Mouse (Mus musculus) cerebellum, postnatal 4 days (tissue): Measurements from ENCODE around the gene Wbp2nl.

ENCODE experiments used
- DNase-seq, 2 experiments: peaks; one replicate each; pipeline ENCODE4 v3.0.0; 2022; ENCODE audit warnings: low spot score in 2 of 2, mixed read lengths in 1 of 2

Wbp2nl gene

GRCm38 (mm10) chr15:82319613-82320012, 20.9 kb downstream of the Wbp2nl start:
- no peak for DNase-seq

DNA sequence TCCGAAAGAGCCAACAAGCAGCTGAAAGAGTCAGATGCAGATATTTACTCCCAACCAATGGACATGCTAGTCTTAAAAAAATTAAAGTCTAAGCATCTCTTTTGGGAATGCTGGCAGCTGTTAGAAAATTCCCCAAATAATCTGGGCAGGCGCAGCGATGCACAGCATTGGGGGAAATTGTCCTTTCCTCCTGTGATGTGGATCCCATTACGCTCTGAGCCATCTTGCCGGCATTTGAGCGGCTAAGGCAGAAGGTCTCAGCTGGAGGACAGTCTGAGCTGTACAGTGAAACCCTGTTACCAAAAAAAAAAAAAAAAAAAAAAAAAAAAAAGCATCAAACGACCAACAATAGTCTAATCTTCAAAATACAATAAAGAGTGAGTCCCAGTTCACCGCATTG, 23.4 kb downstream of the Wbp2nl start:
- DNase-seq: no peak

GRCm38 (mm10) chr15:82325382-82325781, 26.6 kb downstream of the Wbp2nl start:
- no peak for DNase-seq

GRCm38 (mm10) chr15:82335194-82335593, 36.4 kb downstream of the Wbp2nl start:
- DNase-seq: no peak

- no peak for DNase-seq
Measured at GRCm38 (mm10) chr15:82336629-82337028, 37.9 kb downstream of the Wbp2nl start.

DNA sequence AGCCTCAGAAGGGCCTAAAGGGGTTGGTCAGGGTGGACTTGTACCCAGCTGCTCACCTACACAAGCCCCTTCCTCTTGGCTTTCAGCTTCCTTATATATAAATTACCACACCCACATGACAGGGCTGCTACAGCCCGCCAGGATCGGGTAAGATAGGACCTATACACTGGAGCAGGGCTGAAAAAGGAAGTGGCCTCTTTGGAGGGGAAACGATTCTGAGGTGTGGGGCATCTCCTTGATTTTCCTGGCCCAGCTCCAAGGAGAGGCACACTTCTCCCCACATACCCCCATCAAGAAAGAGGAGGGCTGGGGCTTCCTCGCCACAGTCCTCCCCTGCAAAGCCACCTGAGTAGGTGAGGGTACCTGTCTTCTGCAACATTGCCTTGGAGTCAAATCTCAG, 39.1 kb downstream of the Wbp2nl start:
- no peak for DNase-seq

GRCm38 (mm10) chr15:82338593-82339112, 39.9 kb downstream of the Wbp2nl start, which contains the start of the genes Naga, Pheta2 and Smdt1:
Gene Naga (minus strand): TSS chr15:82338925.
Gene Pheta2 (plus strand): TSS chr15:82338942.
Gene Smdt1 (plus strand): TSS chr15:82338959.
- peak; percentile 85 to 95 for DNase-seq

- DNase-seq: no peak
Measured at GRCm38 (mm10) chr15:82339150-82339549, 40.4 kb downstream of the Wbp2nl start.

DNA sequence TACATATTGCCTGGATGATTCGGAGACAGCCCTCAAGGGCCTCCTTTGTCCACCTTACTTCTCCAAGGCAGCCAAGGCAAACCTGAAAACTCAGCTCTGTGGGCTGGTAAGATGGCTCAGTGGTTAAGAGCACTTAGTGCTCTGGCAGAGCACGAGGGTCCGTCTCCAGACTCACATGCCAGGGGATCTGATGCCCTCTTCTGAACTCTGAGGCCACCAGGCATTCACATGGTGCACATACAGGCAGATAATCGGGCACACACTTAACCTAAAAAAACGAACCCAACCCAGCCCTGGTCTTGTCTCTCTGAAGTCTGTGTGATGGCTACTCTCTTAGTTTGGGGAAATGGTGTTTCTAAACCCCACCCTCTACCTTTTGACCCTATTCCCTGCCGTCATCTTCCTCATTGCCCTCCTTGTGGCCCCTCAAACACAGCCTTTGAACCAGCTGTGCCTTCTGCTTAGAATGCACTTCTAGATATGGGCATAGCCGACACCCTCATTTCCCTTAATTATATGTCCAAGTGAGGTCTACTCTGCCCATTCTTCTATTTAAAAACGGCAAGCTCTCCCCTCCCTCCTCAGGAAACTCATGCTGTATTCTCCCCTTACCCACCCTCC, 41.0 kb downstream of the Wbp2nl start:
- DNase-seq: no peak

GRCm38 (mm10) chr15:82340414-82341035, 41.8 kb downstream of the Wbp2nl start:
- no peak for DNase-seq

- no peak for DNase-seq
Measured at GRCm38 (mm10) chr15:82341036-82341501, 42.3 kb downstream of the Wbp2nl start.

- no peak for DNase-seq
Measured at GRCm38 (mm10) chr15:82341675-82342542, 43.2 kb downstream of the Wbp2nl start.

DNA sequence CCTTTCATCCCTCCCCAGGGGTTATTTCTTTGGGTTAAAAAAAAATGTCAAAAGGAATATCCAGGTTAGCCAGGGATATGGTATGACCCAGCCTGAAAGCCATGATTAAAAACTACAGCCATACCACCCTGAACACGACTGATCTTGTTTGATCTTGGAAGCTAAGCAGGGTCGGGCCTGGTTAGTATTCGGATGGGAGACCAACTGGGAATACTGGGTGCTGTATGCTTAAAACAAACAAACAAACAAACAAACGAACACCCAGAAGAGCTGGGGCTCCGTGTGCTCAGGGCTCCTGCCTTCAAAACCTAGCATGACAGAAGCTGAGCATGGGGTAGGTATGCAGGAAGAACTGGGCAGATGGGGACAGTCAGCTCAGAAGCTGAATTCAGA, 43.8 kb downstream of the Wbp2nl start:
- no peak for DNase-seq

DNA sequence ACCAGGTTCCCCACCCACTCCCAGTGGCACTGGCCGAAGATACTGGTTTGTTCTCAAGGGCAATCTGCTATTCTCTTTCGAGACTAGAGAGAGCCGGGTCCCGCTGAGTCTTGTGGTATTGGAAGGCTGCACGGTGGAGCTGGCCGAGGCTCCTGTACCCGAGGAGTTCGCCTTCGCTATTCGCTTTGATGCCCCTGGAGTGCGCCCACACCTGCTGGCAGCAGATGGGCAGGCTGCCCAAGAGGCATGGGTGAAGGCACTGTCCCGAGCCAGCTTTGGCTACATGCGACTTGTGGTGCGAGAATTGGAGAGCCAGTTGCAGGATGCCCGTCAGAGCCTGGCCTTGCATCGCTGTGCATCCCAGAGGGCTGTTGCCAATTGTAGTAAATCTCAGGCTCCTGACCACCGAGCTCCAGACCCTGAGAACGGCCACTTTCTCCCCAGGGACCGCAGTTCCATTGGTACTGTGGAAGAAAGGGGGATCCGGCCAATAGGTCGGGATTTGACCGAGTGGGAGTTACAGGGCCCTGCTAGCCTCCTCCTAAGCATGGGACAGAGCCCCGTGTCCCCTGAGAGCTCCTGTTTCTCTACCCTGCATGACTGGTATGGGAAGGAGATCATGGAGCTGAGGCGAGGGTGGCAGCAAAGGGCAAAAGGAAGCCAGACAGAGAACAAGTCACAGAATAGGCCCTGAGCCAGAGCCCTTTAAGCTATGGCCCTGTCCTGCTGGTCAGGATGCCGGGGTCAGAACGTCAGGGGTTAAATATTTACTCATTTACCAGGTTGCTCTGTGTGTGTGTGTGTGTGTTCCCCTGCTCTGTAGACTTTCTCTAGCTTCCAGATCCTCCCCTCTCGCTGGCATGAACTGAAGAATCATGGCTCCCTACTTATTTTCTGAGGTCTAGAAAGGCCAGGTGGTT, 44.9 kb downstream of the Wbp2nl start:
- DNase-seq: no peak

GRCm38 (mm10) chr15:82344971-82345370, 46.2 kb downstream of the Wbp2nl start:
- no peak for DNase-seq

DNA sequence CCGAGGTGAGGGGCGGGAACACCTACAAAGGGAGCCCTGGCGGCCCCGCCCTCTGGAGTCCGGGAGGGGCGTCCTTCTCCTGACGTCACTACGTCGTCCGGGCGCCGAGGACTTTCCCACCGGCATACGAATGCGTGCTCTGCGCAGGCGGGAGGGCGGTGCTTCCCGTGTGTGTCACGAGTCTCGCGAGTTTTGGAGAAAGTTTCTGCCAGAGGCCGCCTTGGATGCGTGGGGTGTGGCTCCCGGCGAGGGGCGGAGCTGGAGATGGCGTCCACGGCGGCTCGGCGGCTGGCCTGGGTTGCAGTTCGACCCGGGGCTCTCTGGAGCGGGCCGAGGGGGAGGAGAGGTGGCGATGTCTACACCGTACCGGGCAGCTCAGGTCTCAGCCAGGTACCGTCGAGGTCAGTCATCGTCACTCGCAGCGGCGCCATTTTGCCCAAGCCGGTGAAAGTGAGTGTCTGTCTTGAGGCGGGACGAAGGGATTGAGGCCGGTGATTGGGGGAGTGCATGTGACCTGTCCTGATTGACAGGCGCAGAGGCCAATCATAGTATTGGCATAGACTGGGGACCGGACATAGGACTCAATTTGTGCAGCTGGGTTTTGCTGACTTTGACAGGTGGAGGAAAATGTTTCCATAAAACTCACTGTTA, 47.2 kb downstream of the Wbp2nl start:
- peak; percentile 87 to 95 for DNase-seq

DNA sequence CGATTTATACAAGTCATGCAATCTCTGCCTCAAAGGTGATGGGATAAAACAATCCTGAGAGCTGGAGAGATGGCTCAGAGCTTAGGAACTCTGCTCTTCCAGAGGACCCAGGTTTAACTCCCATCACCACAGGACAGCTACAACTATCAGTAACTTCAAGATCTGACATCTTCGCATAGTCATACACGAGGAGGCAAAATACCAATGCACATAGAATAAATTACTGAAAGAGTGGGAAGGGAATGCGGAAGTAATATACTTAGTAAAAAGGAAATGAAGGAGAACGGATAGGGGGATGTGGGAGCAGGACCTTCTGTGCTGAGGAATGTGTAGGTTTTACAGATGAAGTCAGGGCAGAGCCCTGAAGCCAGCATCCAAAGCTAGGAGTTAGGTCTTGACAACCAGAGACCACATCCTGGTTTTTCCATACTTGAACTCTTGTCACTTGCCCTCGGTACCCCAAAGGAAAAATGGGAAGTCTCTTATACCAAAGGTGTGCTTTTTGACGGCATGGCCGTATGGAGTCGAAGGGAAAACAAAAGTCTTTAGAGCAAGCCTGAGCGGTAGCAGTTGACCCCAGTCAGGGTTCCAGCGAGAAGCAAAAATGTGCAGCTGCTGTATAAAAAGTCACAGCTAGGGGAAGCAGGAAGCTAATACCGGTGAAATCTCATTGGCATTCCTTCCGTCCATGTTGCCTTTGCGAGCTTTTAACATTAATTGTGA, 48.0 kb downstream of the Wbp2nl start:
- DNase-seq: no peak

DNA sequence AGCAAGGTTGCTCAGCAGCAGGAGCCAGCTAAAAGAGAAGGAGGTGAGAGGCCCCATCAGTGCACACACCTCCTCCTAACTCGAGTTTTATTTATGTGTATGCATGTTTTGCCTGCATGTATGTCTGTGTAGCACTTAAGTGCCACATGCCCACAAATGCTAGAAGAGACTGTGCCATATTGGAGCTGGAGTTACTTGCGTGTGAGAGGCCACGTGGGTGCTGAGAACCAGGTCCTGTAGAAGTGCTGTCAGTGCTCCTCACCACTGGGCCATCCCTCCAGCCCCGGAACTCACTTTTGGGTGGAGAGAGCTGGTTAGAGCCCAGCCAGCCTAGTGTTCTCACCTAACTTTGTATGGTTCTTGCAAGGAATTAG, 48.5 kb downstream of the Wbp2nl start:
- no peak for DNase-seq

- DNase-seq: no peak
Measured at GRCm38 (mm10) chr15:82347852-82348251, 49.1 kb downstream of the Wbp2nl start.
